Mouse (Mus musculus) frontal cortex, postnatal 36 days (tissue): ENCODE measurements around the gene Prex1.

ENCODE experiments used
- DNase-seq, 2 experiments: peaks; one replicate each; pipeline ENCODE4 v3.0.0; 2022; ENCODE audit warnings: low spot score in 2 of 2

Gene Prex1

DNA sequence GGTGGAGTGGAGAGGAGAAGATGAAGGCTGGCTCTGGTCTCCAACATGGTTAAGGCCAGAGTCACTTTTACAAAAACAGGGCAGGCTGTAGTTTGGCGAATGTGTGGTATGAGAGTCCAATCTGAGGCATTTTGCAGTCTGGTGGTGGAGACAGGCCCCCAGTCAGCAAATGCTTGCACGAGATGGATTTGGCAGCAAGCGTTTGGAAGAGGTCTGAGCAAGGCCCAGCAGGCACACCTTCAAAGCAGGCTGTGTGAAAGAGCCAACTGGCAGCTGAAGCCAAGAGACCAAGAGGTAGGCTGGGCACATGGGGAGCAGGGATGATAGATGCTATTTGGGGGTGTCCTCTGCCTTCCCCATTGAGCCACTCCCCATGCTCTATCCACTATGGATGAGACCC is 51.7 kb downstream of the Prex1 start:
- peak in 1 of 2 experiments; percentile 30 for DNase-seq

GRCm38 (mm10) chr2:166661498-166661897 is 52.1 kb downstream of the Prex1 start:
- no peak for DNase-seq

DNA sequence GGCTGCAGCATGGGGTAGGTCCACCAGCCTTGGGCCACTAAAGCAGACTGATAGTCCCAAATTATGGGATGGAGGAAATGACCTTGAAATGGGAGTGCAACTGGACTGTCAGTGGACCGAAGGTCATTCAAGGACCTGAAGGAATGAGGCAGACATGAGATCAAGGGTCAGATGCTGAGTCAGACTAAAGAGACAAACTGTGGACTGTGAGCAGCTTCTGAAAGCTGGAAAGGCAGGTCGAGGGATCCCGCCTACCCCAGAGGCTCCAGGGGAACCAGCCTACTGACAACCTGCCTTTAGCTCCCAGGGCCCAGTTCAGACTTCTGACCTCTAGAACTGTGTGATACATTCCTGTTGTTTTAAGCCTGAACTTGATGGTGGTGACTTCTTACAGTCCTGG is 55.3 kb downstream of the Prex1 start:
- no peak for DNase-seq

DNA sequence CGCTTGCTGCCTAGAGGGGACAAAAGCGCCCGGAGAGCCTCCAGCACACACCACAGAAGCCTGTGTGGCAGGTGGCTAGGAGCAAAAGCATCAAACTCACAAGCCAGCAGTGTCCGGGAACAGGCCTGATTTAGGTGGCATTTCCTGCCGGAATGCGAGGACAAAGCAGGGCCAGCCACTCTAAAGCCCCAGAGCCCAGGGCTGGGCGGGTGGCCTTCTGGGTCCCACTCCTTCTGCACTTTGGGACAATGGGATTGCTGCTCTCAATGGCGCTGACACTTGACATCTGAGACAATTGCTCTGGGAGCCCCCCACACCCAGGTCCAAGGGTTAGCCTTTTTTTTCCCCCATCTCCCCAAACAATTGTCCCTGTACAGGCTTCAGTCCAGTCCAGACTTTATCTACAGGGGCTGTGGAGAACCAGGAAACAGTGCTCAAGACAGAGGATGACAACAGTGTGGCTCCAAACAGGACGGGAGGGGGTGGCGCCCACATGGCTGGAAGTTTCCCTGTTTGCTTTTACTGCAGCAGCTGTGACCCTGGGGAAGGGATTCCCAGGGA is 56.1 kb downstream of the Prex1 start:
- no peak for DNase-seq

GRCm38 (mm10) chr2:166656630-166657029 is 57.0 kb downstream of the Prex1 start:
- DNase-seq: no peak

- DNase-seq: no peak
Observed at GRCm38 (mm10) chr2:166655727-166656520, 57.7 kb downstream of the Prex1 start.

DNA sequence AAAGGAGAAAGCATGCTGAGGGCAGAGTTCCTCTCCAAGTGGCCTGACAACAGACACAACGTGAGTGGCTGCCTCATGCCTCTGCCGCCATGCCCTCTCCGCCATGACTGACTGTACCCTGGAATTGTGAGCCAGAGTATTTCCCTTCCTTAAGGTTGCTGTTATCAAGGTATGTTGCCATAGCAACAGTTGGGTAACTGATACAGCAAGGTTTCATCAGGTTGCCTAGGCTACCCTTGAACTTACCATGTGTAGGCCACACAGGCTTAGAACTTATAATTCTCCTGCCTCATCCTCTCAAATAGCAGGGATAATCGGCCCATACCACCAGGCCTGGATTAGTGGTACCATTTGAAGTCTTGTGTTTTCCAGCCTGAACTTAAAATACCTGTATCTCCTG is 58.3 kb downstream of the Prex1 start:
- DNase-seq: no peak

GRCm38 (mm10) chr2:166654875-166655274 is 58.8 kb downstream of the Prex1 start:
- DNase-seq: no peak

DNA sequence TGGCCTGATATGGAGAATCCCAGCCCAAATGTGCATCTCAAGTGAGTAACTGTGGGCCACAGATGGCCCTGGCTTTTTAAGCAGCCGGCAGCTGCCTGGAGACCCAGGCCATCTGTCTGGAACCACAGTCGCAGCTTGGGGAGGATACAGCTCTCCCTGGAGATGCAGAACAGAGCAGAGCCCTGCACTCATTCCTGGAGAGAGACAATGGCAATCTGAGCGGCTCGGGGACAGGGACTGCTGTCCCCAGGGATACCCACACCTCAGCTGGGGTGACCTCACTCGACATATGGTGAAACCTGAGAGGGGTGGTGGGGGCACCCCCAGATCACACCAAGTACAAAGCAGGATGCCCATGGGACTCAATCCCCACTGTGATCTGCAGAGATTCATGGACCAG is 60.1 kb downstream of the Prex1 start:
- no peak for DNase-seq

DNA sequence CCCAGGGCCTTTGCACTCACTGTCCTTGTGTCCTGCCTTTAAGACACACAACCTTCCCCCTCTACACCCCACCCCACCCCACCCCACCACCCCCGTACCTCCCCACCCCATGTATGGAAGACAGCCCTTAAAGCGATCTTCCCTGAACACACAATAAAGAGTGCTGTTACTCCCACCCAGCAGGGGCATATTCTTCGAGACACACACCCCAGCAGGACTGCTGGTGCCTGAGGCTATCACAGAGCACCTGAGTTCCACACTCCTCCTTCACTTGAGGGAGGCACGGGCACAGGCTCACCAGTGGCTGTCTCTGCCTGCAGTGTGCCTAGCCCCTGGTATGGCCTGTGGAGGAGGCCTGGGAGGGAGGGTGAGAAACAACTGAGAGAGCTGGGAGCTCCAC is 61.0 kb downstream of the Prex1 start:
- DNase-seq: no peak

GRCm38 (mm10) chr2:166651317-166652030 is 62.2 kb downstream of the Prex1 start:
- DNase-seq: no peak

- no peak for DNase-seq
Observed at GRCm38 (mm10) chr2:166650414-166650813, 63.2 kb downstream of the Prex1 start.

DNA sequence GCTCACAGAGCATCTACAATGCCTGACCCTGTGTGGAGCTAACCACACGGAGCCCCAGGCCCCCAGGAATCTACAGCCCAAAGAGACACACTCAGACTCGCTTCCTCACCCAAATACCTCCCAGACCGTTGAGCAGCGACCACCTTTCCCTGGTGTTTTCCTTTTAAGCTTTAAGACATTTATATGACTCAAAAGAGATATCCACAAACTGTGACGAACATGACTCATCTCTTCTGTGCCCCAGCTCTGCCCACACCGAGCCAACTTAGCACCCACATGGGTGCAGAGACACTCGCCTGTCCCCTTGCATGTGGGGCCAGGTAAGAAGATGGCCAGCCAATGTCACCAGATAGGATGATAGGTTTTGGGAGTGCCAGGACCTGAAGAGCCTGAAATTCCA is 66.4 kb downstream of the Prex1 start:
- no peak for DNase-seq

DNA sequence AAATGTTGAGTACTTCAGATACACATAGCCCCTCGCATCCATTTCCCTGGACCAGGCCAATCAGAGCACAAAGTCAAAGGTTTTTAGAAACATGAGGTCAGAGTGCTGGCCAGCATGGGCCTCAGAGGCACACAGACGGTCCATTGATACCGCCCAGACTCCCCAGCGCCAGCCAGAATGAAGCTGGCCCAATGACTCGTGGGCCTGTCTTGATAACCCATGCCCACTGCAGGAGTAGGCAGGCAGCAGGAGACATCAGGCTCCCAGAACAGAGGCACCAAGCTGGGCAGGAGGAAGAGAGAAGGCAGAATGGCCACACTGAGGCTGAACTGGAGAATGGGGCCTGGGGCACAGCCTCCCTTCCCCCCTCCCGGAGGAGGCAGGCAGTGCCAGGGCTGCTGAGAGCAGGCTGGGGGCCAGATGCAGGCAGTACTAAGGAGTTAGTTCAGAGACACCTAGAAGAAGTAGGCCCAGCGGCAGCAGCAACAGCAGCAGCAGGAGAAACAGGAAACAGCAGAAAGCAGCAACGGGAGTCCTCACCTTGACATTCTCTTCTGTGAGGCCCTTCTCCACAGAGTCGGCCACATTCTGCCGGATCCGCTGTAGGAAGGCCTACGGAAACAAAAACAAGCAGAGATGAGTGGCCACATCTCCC is 67.1 kb downstream of the Prex1 start:
- DNase-seq: no peak

- no peak for DNase-seq
Observed at GRCm38 (mm10) chr2:166644816-166645215, 68.8 kb downstream of the Prex1 start.

GRCm38 (mm10) chr2:166642581-166642987 is 71.0 kb downstream of the Prex1 start:
- peak in 1 of 2 experiments; percentile 72 for DNase-seq

- no peak for DNase-seq
Observed at GRCm38 (mm10) chr2:166639750-166640149, 73.9 kb downstream of the Prex1 start.

GRCm38 (mm10) chr2:166638947-166639641 is 74.5 kb downstream of the Prex1 start:
- DNase-seq: no peak

DNA sequence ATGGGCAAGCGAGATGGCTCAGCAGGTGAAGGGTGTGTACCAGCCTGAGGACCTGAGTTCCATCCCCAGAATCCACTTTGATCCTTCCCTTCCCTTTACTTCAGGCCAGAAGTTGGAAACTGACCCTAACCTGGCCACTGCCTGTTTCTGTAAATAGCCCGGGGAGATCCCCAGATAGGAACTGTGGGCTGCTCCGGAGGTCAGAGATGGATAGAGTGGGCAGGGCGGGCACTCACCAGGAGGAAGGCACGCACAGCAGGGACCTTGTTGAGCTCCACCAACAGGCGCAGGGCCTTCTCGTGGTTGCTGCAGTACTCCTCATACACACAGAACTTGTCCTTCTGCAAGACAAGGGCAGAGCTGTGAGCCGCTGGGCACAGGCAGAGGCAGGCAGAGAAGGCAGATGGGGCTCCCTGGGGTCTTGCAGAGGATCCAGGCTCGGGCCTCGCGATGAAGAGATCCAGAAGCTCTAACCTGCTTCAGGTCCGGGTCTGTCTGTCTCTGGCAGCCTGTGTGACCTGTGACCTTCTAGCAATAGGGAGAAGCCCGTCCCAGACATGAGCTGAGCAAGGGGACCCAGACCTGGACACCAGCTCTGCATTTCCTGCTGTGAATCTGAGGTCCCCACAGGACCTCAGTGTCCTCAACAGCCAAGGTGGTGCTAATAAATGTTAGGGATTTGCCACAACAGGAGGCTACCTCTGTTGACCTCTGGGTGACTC is 75.4 kb downstream of the Prex1 start:
- no peak for DNase-seq

GRCm38 (mm10) chr2:166637673-166637990 is 76.0 kb downstream of the Prex1 start:
- DNase-seq: no peak
